Comparison of ENCODE assay signal across 8 mouse cellular contexts in the genomic region with DNA sequence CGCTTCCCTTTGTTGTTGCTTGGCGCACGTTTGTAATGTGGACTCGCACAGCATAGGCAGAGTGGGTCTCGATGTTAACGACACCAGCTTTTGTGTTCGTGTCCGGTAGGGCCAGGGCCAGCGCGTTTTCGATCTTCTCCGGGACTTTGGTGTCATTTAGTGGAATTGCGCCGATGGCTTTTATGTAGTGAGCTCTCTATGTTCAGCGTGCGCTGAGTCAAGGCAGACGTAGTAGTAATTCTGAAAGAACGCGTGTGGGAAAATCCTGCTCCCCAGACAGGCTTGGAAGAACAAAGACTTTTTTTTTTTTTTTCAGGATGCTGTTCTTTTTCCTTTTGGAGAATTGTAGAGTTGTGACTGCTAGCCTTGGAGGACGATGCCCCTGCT. TPM values are rescaled to one million over a fixed set of nuclear protein-coding genes. Genes with fewer than 3 reads are reported as not detected.
A peak's percentile ranks its signal among the peaks of the same experiment; 100 is the strongest.
DNase-seq lines count a peak whose midpoint lies in the region; ATAC-seq lines count a peak whose summit lies in the region.

No protein-coding gene starts in this region.

- peak overlapping the region; percentile 76 for H3K4me3 ChIP-seq in lung, embryonic 16.5 days (ENCODE audit: low read length)
- H3K4me3 ChIP-seq in forebrain, embryonic 12.5 days (replicated peaks), result peak overlapping the region; percentile 89
- peak overlapping the region; percentile 88 for H3K4me3 ChIP-seq in intestine, embryonic 15.5 days (replicated peaks)
- H3K4me3 ChIP-seq in macrophage (ENCODE audit: inconsistent target), result peak overlapping the region; percentile 88
- H3K4me3 ChIP-seq in stomach, embryonic 15.5 days (replicated peaks), result peak overlapping the region; percentile 88

- peak overlapping the region; percentile 68 for H3K4me2 ChIP-seq in lung, embryonic 16.5 days (ENCODE audit: low read depth, low read length)
- H3K4me2 ChIP-seq in forebrain, embryonic 12.5 days, result peak overlapping the region; percentile 64
- peak overlapping the region; percentile 72 for H3K4me2 ChIP-seq in intestine, embryonic 15.5 days (replicated peaks)
- H3K4me2 ChIP-seq in stomach, embryonic 15.5 days, result peak overlapping the region; percentile 73

- no peaks in the 10 kb centered on the region for H3K9me3 ChIP-seq in lung, embryonic 16.5 days (ENCODE audit: control insufficient read depth, low read length)
- no peaks in the 10 kb centered on the region for H3K9me3 ChIP-seq in forebrain, embryonic 12.5 days
- no peaks in the 10 kb centered on the region for H3K9me3 ChIP-seq in intestine, embryonic 15.5 days
- no peaks in the 10 kb centered on the region for H3K9me3 ChIP-seq in stomach, embryonic 15.5 days

- H3K27me3 ChIP-seq in lung, embryonic 16.5 days (ENCODE audit: control insufficient read depth, insufficient read depth, low read depth, low read length), result no peaks in the 10 kb centered on the region
- peaks cover 12% of the 10 kb centered on the region; the same call in 1 of the 2 replicates for H3K27me3 ChIP-seq in forebrain, embryonic 12.5 days
- no peaks in the 10 kb centered on the region for H3K27me3 ChIP-seq in intestine, embryonic 15.5 days (replicated peaks)
- H3K27me3 ChIP-seq in stomach, embryonic 15.5 days (replicated peaks), result no peaks in the 10 kb centered on the region

- peak overlapping the region; percentile 77 for H3K27ac ChIP-seq in lung, embryonic 16.5 days (ENCODE audit: low read length)
- peak overlapping the region; percentile 95 for H3K27ac ChIP-seq in forebrain, embryonic 12.5 days
- peak overlapping the region; percentile 93 for H3K27ac ChIP-seq in intestine, embryonic 15.5 days
- H3K27ac ChIP-seq in macrophage, result peak overlapping the region; percentile 88
- peak overlapping the region; percentile 93 for H3K27ac ChIP-seq in stomach, embryonic 15.5 days

- DNase-seq in lung, postnatal 10 days, result no peak
- peak; percentile 61 for DNase-seq in adrenal gland, postnatal 25 days
- no peak for DNase-seq in spleen, postnatal 14 days (ENCODE audit: low spot score in 2 of 2)

- H3K79me2 ChIP-seq in macrophage (ENCODE audit: inconsistent target), result peaks cover 52% of the 10 kb centered on the region

- H3K9ac ChIP-seq in lung, embryonic 16.5 days (ENCODE audit: low read length), result peak overlapping the region; percentile 79
- H3K9ac ChIP-seq in forebrain, embryonic 12.5 days, result peak overlapping the region; percentile 96
- peak overlapping the region; percentile 90 for H3K9ac ChIP-seq in intestine, embryonic 15.5 days
- H3K9ac ChIP-seq in stomach, embryonic 15.5 days, result peak overlapping the region; percentile 93

- WGBS in lung, embryonic 16.5 days, result under 1% methylated on average over 20 of the region's 20 CpGs
- under 1% methylated on average over 20 of the region's 20 CpGs for WGBS in forebrain, embryonic 12.5 days
- under 1% methylated on average over 20 of the region's 20 CpGs for WGBS in intestine, embryonic 15.5 days
- under 1% methylated on average over 20 of the region's 20 CpGs for WGBS in macrophage (ENCODE audit: missing documents)
- under 1% methylated on average over 20 of the region's 20 CpGs for WGBS in stomach, embryonic 15.5 days

- ATAC-seq in lung, embryonic 16.5 days (ENCODE audit: low read depth), result no peak
- peak; percentile 1; the same call in 1 of the 2 replicates for ATAC-seq in forebrain, embryonic 12.5 days (ENCODE audit: low FRiP score)
- no peak for ATAC-seq in intestine, embryonic 15.5 days
- ATAC-seq in stomach, embryonic 15.5 days (ENCODE audit: insufficient read depth, low FRiP score, low read depth), result no peak

- H3K4me1 ChIP-seq in lung, embryonic 16.5 days (replicated peaks; ENCODE audit: control insufficient read depth, insufficient read depth, low read length), result peaks cover 13% of the 10 kb centered on the region
- H3K4me1 ChIP-seq in forebrain, embryonic 12.5 days, result peaks cover 35% of the 10 kb centered on the region
- peaks cover 21% of the 10 kb centered on the region for H3K4me1 ChIP-seq in intestine, embryonic 15.5 days (replicated peaks)
- peaks cover 6% of the 10 kb centered on the region; the same call in 1 of the 2 replicates for H3K4me1 ChIP-seq in stomach, embryonic 15.5 days

- H3K36me3 ChIP-seq in lung, embryonic 16.5 days (ENCODE audit: control insufficient read depth, insufficient read depth, low read length), result no peaks in the 10 kb centered on the region
- H3K36me3 ChIP-seq in forebrain, embryonic 12.5 days (replicated peaks), result no peaks in the 10 kb centered on the region
- H3K36me3 ChIP-seq in intestine, embryonic 15.5 days, result no peaks in the 10 kb centered on the region
- no peaks in the 10 kb centered on the region for H3K36me3 ChIP-seq in macrophage (ENCODE audit: inconsistent target)
- H3K36me3 ChIP-seq in stomach, embryonic 15.5 days, result no peaks in the 10 kb centered on the region

RNA-seq across cellular contexts. Expression of gene Bach1, which starts 0.6 kb away (rescaled TPM):
- polyA plus RNA-seq in lung, embryonic 16.5 days (2015; fragmentation: Nextera tagmentation; extraction: Ambion mirVana), result 7.8 and 8.8 TPM in 2 replicates
- 24.6 and 30.1 TPM in 2 replicates for total RNA-seq in adrenal gland, postnatal 25 days (2021)
- polyA plus RNA-seq in forebrain, embryonic 12.5 days (2016; fragmentation: Nextera tagmentation; extraction: Ambion mirVana), result 19.3 and 19.4 TPM in 2 replicates
- 17.4 and 19.7 TPM in 2 replicates for polyA plus RNA-seq in intestine, embryonic 15.5 days (2015; fragmentation: Nextera tagmentation; extraction: Ambion mirVana)
- total RNA-seq in macrophage (2018; cell fraction: chromatin; rRNA removed), result 100 to 1,000 TPM in 22 of 26 experiments, 10 to 100 TPM in 4; 49.6 to 586 (median 135) TPM
- total RNA-seq in macrophage (2018; cell fraction: cytosol; rRNA removed), result 100 to 1,000 TPM in 6 of 26 experiments, 10 to 100 TPM in 20; 20.7 to 221 (median 85.7) TPM
- total RNA-seq in macrophage (2018; cell fraction: nucleus; rRNA removed), result 100 to 1,000 TPM in 23 of 26 experiments, 10 to 100 TPM in 3; 76.3 to 456 (median 155) TPM
- 36.8 to 60.6 TPM (median 36.9 TPM) in 3 replicates for polyA plus RNA-seq in macrophage (2018)
- polyA plus RNA-seq in stomach, embryonic 15.5 days (2015; fragmentation: Nextera tagmentation; extraction: Ambion mirVana), result 12.3 and 13.7 TPM in 2 replicates
